Mouse (Mus musculus) liver, postnatal 0 days (tissue): ENCODE measurements around the gene Nepn.

ENCODE experiments used
- CTCF ChIP-seq: sonication (generic); IDR thresholded peaks from 2 replicates; pipeline ENCODE4 v1.5.1; 2016; ENCODE audit warnings: antibody characterized with exemption, low read depth
- EP300 ChIP-seq: IDR thresholded peaks from 2 replicates; pipeline ENCODE4 v1.6.1; 2016; ENCODE audit warnings: antibody characterized with exemption, low read depth, mild to moderate bottlenecking

- TF ChIP-seq EP300 (no peak), CTCF (no peak)
Measured at GRCm38 (mm10) chr10:52381845-52382591, 6.8 kb upstream of the Nepn start, which contains the start of gene Gopc.
